ENCODE assay signal across 9 mouse cellular contexts in genomic region chr19:42673133-42673532, GRCm38 (mm10).
DNase-seq lines count a peak whose midpoint lies in the region; ATAC-seq lines count a peak whose summit lies in the region.
"Had no signal": no experiment of that assay in that cellular context is flagged by ENCODE, and none has a peak within 500 bp of the region (broad histone marks: within the 10 kb centered on the region; RNA-seq: fewer than 3 reads in every experiment).

No protein-coding gene starts in this region.

- 0 out of 2 replicates have a peak overlapping the region, but pooled peaks have one; percentile 3 for H3K4me2 ChIP-seq in hindbrain, embryonic 15.5 days
- no peak overlapping the region for H3K4me2 ChIP-seq in neural tube, embryonic 13.5 days

- no peak overlapping the region for H3K4me3 ChIP-seq in hindbrain, embryonic 15.5 days
- H3K4me3 ChIP-seq in neural tube, embryonic 13.5 days = no peak overlapping the region

- peaks cover 21% of the 10 kb centered on the region for H3K27me3 ChIP-seq in hindbrain, embryonic 15.5 days
- H3K27me3 ChIP-seq in neural tube, embryonic 13.5 days = peaks cover 82% of the 10 kb centered on the region

- WGBS in hindbrain, embryonic 15.5 days = 6% methylated on average over 9 of the region's 9 CpGs
- 6% methylated on average over 9 of the region's 9 CpGs for WGBS in neural tube, embryonic 13.5 days

- H3K4me1 ChIP-seq in hindbrain, embryonic 15.5 days (replicated peaks) = peaks cover 13% of the 10 kb centered on the region
- peaks cover 34% of the 10 kb centered on the region for H3K4me1 ChIP-seq in neural tube, embryonic 13.5 days (replicated peaks)

- DNase-seq in adrenal gland, postnatal 14 days = peak; percentile 62
- DNase-seq in adrenal gland, postnatal 36 days = no peak
- peak; percentile 58 to 71 for DNase-seq in layer of hippocampus, postnatal 14 days (ENCODE audit: low spot score in 2 of 2)
- no peak for DNase-seq in urinary bladder, postnatal 10 days (ENCODE audit: low spot score)
- DNase-seq in B cell, adult 2 months = no peak
- DNase-seq in thymus, postnatal 4 days = no peak

- H3K9ac ChIP-seq in hindbrain, embryonic 15.5 days = no peak overlapping the region
- H3K9ac ChIP-seq in neural tube, embryonic 13.5 days = no peak overlapping the region

- no peaks in the 10 kb centered on the region for H3K36me3 ChIP-seq in hindbrain, embryonic 15.5 days
- H3K36me3 ChIP-seq in neural tube, embryonic 13.5 days = no peaks in the 10 kb centered on the region

- peak; percentile 84 for ATAC-seq in hindbrain, embryonic 15.5 days (ENCODE audit: low FRiP score, low read depth)
- peak; percentile 74 for ATAC-seq in neural tube, embryonic 13.5 days (ENCODE audit: low read depth)

- no peaks in the 10 kb centered on the region for H3K9me3 ChIP-seq in hindbrain, embryonic 15.5 days
- no peaks in the 10 kb centered on the region for H3K9me3 ChIP-seq in neural tube, embryonic 13.5 days

- peak overlapping the region; percentile 20; the same call in 1 of the 2 replicates for H3K27ac ChIP-seq in hindbrain, embryonic 15.5 days (replicated peaks)
- peak overlapping the region; percentile 4; the same call in 1 of the 2 replicates for H3K27ac ChIP-seq in neural tube, embryonic 13.5 days (replicated peaks)
- H3K27ac ChIP-seq: macrophage had no signal

Comparison
In these comparisons a context has a peak if more than half of its experiments do, and no peak if none do; other contexts are left out.
1. DNase-seq: peak in adrenal gland, postnatal 14 days (single experiment) and layer of hippocampus, postnatal 14 days (2 of 2); none in adrenal gland, postnatal 36 days (0 of 2), urinary bladder, postnatal 10 days (single experiment), B cell, adult 2 months (0 of 2) and thymus, postnatal 4 days (single experiment).